In the genomic region with DNA sequence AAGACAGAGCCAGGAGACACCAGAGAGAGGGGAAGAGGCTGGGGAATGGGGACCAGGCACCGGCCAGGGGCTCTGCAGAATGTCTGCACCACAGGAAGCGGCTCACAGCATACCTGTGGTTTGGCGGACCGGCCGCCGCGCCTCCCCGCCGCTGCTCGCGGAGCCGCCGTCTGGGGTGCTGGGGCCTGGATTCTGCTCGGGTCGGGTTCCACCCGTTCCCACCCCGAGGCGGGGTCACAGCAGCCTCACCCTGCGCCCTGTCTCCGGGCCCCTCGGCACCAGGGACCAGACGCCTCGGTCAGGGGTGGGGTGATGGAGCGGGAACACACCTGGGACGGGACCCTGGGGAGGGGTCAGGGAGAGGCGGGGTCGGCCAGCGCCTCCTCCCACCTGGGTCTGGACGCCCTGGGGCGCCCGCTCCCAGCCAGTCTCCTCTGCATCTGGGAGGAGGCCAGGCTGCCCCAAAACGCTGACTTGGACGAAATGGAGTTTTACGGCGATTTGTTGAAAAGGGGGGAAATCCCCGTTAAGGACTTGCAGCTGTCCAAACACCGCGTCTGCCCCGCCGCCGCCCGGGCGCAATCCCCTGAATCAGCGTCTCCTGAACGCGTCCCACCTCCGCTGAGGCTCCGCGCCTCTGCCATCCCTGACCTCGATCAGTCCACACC, we compare ENCODE assay signal across 8 mouse cellular contexts. TPM values are rescaled to one million over a fixed set of nuclear protein-coding genes. Genes with fewer than 3 reads are reported as not detected.
DNase-seq lines count a peak whose midpoint lies in the region; ATAC-seq and TF ChIP-seq lines count a peak whose summit lies in the region.

No protein-coding gene starts in this region.

- no peak for TF ChIP-seq CTCF in bone marrow macrophage, adult 2 months (IDR thresholded peaks at IDR 0.05; ENCODE audit: low read depth, low read length)

- H3K9me3 ChIP-seq in kidney, embryonic 16.5 days (ENCODE audit: low read length) = 0 out of 2 replicates have a peak, but pooled peaks cover 3% of the 10 kb centered on the region
- no peaks in the 10 kb centered on the region for H3K9me3 ChIP-seq in hindbrain, embryonic 12.5 days (replicated peaks)
- H3K9me3 ChIP-seq in midbrain, embryonic 14.5 days (ENCODE audit: control insufficient read depth, low read length) = peaks cover 1% of the 10 kb centered on the region

- H3K36me3 ChIP-seq in kidney, embryonic 16.5 days (ENCODE audit: insufficient read depth, low read length) = no peaks in the 10 kb centered on the region
- H3K36me3 ChIP-seq in hindbrain, embryonic 12.5 days = no peaks in the 10 kb centered on the region
- no peaks in the 10 kb centered on the region for H3K36me3 ChIP-seq in midbrain, embryonic 14.5 days (ENCODE audit: control insufficient read depth, insufficient read depth, low read length)

- peak overlapping the region; percentile 44 for H3K4me3 ChIP-seq in kidney, embryonic 16.5 days (ENCODE audit: low read length)
- H3K4me3 ChIP-seq in bone marrow macrophage, adult 2 months (ENCODE audit: insufficient read depth, low read length) = peak overlapping the region; percentile 29
- peak overlapping the region; percentile 27 for H3K4me3 ChIP-seq in hindbrain, embryonic 12.5 days
- H3K4me3 ChIP-seq in midbrain, embryonic 14.5 days (replicated peaks; ENCODE audit: low read depth, low read length) = peak overlapping the region; percentile 17

- peaks cover 36% of the 10 kb centered on the region for H3K27me3 ChIP-seq in kidney, embryonic 16.5 days (ENCODE audit: insufficient read depth, low read length)
- peaks cover 79% of the 10 kb centered on the region for H3K27me3 ChIP-seq in hindbrain, embryonic 12.5 days
- H3K27me3 ChIP-seq in midbrain, embryonic 14.5 days (ENCODE audit: control insufficient read depth, insufficient read depth, low read length) = peaks cover 53% of the 10 kb centered on the region

- peaks cover 32% of the 10 kb centered on the region for H3K4me1 ChIP-seq in kidney, embryonic 16.5 days (ENCODE audit: insufficient read depth, low read length)
- H3K4me1 ChIP-seq in bone marrow macrophage, adult 2 months (ENCODE audit: control insufficient read depth, insufficient read depth, low read length) = peaks cover 5% of the 10 kb centered on the region; the same call in 1 of the 2 replicates
- peaks cover 26% of the 10 kb centered on the region for H3K4me1 ChIP-seq in hindbrain, embryonic 12.5 days
- peaks cover 13% of the 10 kb centered on the region for H3K4me1 ChIP-seq in midbrain, embryonic 14.5 days (ENCODE audit: control insufficient read depth, insufficient read depth, low read length)

- peak; percentile 18; the same call in 1 of the 2 replicates for ATAC-seq in kidney, embryonic 16.5 days (ENCODE audit: low FRiP score, low TSS enrichment)
- no peak for ATAC-seq in hindbrain, embryonic 12.5 days (ENCODE audit: low FRiP score)
- no peak for ATAC-seq in midbrain, embryonic 14.5 days (ENCODE audit: low FRiP score, low TSS enrichment)

- peak overlapping the region; percentile 45 for H3K9ac ChIP-seq in kidney, embryonic 16.5 days (replicated peaks; ENCODE audit: low read length)
- H3K9ac ChIP-seq in hindbrain, embryonic 12.5 days = peak overlapping the region; percentile 41; the same call in 1 of the 2 replicates
- H3K9ac ChIP-seq in midbrain, embryonic 14.5 days (replicated peaks; ENCODE audit: low read length) = peak overlapping the region; percentile 26; the same call in 1 of the 2 replicates

- WGBS in kidney, embryonic 16.5 days = 2% methylated on average over 47 of the region's 50 CpGs
- WGBS in hindbrain, embryonic 12.5 days = 2% methylated on average over 49 of the region's 50 CpGs
- WGBS in midbrain, embryonic 14.5 days = under 1% methylated on average over 50 of the region's 50 CpGs

- no peak for TF ChIP-seq POLR2A in bone marrow macrophage, adult 2 months (IDR thresholded peaks at IDR 0.05; ENCODE audit: borderline replicate concordance, low read depth, low read length)

- peak overlapping the region; percentile 72 for H3K4me2 ChIP-seq in kidney, embryonic 16.5 days (replicated peaks; ENCODE audit: low read depth, low read length)
- peak overlapping the region; percentile 52 for H3K4me2 ChIP-seq in hindbrain, embryonic 12.5 days (replicated peaks)
- peak overlapping the region; percentile 37 for H3K4me2 ChIP-seq in midbrain, embryonic 14.5 days (ENCODE audit: low read length)

- DNase-seq in kidney, adult 9 months = no peak
- no peak for DNase-seq in midbrain, embryonic 14.5 days
- no peak for DNase-seq in layer of hippocampus, postnatal 14 days (ENCODE audit: low spot score in 2 of 2)
- no peak for DNase-seq in retina, embryonic 14.5 days (ENCODE audit: low spot score)
- DNase-seq in urinary bladder, postnatal 36 days (ENCODE audit: low spot score in 2 of 2) = no peak

- H3K27ac ChIP-seq in kidney, embryonic 16.5 days (ENCODE audit: low read length) = no peak overlapping the region
- no peak overlapping the region for H3K27ac ChIP-seq in bone marrow macrophage, adult 2 months (ENCODE audit: insufficient read depth, low read depth, low read length)
- H3K27ac ChIP-seq in hindbrain, embryonic 12.5 days = peak overlapping the region; percentile 18; the same call in 1 of the 2 replicates
- H3K27ac ChIP-seq in midbrain, embryonic 14.5 days (replicated peaks; ENCODE audit: low read depth, low read length) = no peak overlapping the region

RNA-seq across cellular contexts. Expression of a gene that starts 14.5 kb away (rescaled TPM):
- 11.1 and 11.4 TPM in 2 replicates for polyA plus RNA-seq in kidney, embryonic 16.5 days (2015; fragmentation: Nextera tagmentation; extraction: Ambion mirVana)
- not detected in 2 replicates for polyA plus RNA-seq in bone marrow macrophage, adult 2 months (2012; ENCODE audit: insufficient read depth, insufficient read length, missing spikeins)
- 50.1 and 56.7 TPM in 2 replicates for polyA plus RNA-seq in hindbrain, embryonic 12.5 days (2016; fragmentation: Nextera tagmentation; extraction: Ambion mirVana)
- polyA plus RNA-seq in midbrain, embryonic 14.5 days (2014; fragmentation: Nextera tagmentation; extraction: Ambion mirVana) = 0.57 and 1.1 TPM in 2 replicates
- 1 to 10 TPM; 1.9 to 8.4 TPM for total RNA-seq in layer of hippocampus, postnatal 14 days (2021)

RNA-seq across cellular contexts. Expression of a gene that starts 20.5 kb away (rescaled TPM):
- 85.3 and 91.6 TPM in 2 replicates for polyA plus RNA-seq in kidney, embryonic 16.5 days (2015; fragmentation: Nextera tagmentation; extraction: Ambion mirVana)
- 16.1 and 16.9 TPM in 2 replicates for polyA plus RNA-seq in bone marrow macrophage, adult 2 months (2012; ENCODE audit: insufficient read depth, insufficient read length, missing spikeins)
- 65.2 and 74.3 TPM in 2 replicates for polyA plus RNA-seq in hindbrain, embryonic 12.5 days (2016; fragmentation: Nextera tagmentation; extraction: Ambion mirVana)
- polyA plus RNA-seq in midbrain, embryonic 14.5 days (2014; fragmentation: Nextera tagmentation; extraction: Ambion mirVana) = 64.2 and 76.6 TPM in 2 replicates
- total RNA-seq in layer of hippocampus, postnatal 14 days (2021) = 10 to 100 TPM; 25.8 to 26.1 TPM

RNA-seq across cellular contexts. Expression of a gene that starts 24.4 kb away (rescaled TPM):
- polyA plus RNA-seq in kidney, embryonic 16.5 days (2015; fragmentation: Nextera tagmentation; extraction: Ambion mirVana) = 3.9 and 5.5 TPM in 2 replicates
- polyA plus RNA-seq in bone marrow macrophage, adult 2 months (2012; ENCODE audit: insufficient read depth, insufficient read length, missing spikeins) = 0.86 and 1.2 TPM in 2 replicates
- 6.3 and 6.7 TPM in 2 replicates for polyA plus RNA-seq in hindbrain, embryonic 12.5 days (2016; fragmentation: Nextera tagmentation; extraction: Ambion mirVana)
- 7.4 and 9.7 TPM in 2 replicates for polyA plus RNA-seq in midbrain, embryonic 14.5 days (2014; fragmentation: Nextera tagmentation; extraction: Ambion mirVana)
- total RNA-seq in layer of hippocampus, postnatal 14 days (2021) = 1 to 10 TPM; 1.9 to 2.2 TPM

RNA-seq across cellular contexts. Expression of a gene that starts 38.9 kb away (rescaled TPM):
- 113 and 120 TPM in 2 replicates for polyA plus RNA-seq in kidney, embryonic 16.5 days (2015; fragmentation: Nextera tagmentation; extraction: Ambion mirVana)
- polyA plus RNA-seq in bone marrow macrophage, adult 2 months (2012; ENCODE audit: insufficient read depth, insufficient read length, missing spikeins) = 69.6 and 79.6 TPM in 2 replicates
- polyA plus RNA-seq in hindbrain, embryonic 12.5 days (2016; fragmentation: Nextera tagmentation; extraction: Ambion mirVana) = 109 and 113 TPM in 2 replicates
- 37.1 and 124 TPM in 2 replicates for polyA plus RNA-seq in midbrain, embryonic 14.5 days (2014; fragmentation: Nextera tagmentation; extraction: Ambion mirVana)
- 10 to 100 TPM; 83.9 to 88.2 TPM for total RNA-seq in layer of hippocampus, postnatal 14 days (2021)

RNA-seq across cellular contexts. Expression of a gene that starts 44.9 kb away (rescaled TPM):
- 31.5 and 32.2 TPM in 2 replicates for polyA plus RNA-seq in kidney, embryonic 16.5 days (2015; fragmentation: Nextera tagmentation; extraction: Ambion mirVana)
- 131 and 139 TPM in 2 replicates for polyA plus RNA-seq in bone marrow macrophage, adult 2 months (2012; ENCODE audit: insufficient read depth, insufficient read length, missing spikeins)
- polyA plus RNA-seq in hindbrain, embryonic 12.5 days (2016; fragmentation: Nextera tagmentation; extraction: Ambion mirVana) = 143 and 150 TPM in 2 replicates
- polyA plus RNA-seq in midbrain, embryonic 14.5 days (2014; fragmentation: Nextera tagmentation; extraction: Ambion mirVana) = 78.3 and 85.3 TPM in 2 replicates
- total RNA-seq in layer of hippocampus, postnatal 14 days (2021) = 100 to 1,000 TPM; 222 to 233 TPM
